Mouse (Mus musculus): ENCODE data around the gene D630003M21Rik.

DNA sequence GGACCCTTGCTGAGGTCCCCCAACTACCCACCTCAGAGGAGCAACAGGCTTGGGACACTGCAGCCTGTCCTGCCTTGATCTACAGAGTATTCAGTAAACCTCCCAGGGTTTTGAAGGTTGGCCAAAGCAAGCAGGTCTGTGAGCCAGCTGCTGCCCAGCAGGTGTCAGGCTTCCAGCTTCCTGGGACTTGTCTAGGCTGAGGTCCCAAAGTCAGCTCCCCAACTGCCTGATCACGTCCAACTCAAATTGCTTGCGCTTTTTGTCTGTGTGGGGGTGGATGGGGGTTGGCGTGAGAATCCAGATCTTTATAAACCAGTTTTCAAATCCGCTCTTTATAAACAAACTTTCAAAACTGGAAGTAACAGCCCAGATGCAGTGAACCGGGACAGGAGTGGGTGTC is 3.7 kb downstream of the D630003M21Rik start:
- TF ChIP-seq CTCF (IDR thresholded peaks at IDR 0.05; ENCODE audit: insufficient read depth, low read depth, low read length) (no peak), POLR2A (IDR thresholded peaks at IDR 0.05; ENCODE audit: insufficient read depth, low read depth, low read length) (no peak)

All from olfactory bulb, adult 2 months (tissue).